Mouse (Mus musculus) CH12.LX (cell line): ENCODE measurements at regions not wholly inside any gene's neighbourhood (a gene's known extent, or its start where the extent isn't known, plus 50 kb on each side); places are given as distances from the start of the nearest gene placed in this dataset.

Source experiments
- DNase-seq: peaks from one replicate; pipeline ENCODE4 v3.0.0-alpha.2; 2013; ENCODE audit errors: extremely low read depth
- H3K27ac ChIP-seq: 2 replicates; pipeline ENCODE4 v1.5.1; 2012; ENCODE audit warnings: low read depth, mild to moderate bottlenecking, control low read depth, moderate library complexity; ENCODE audit not compliant: insufficient read depth
- H3K27me3 ChIP-seq: replicated peaks from 2 replicates; pipeline ENCODE3; 2012; ENCODE audit warnings: inconsistent platforms
- H3K36me3 ChIP-seq, 2 experiments: replicated peaks in 1 of 2; 2 replicates each; pipeline versions ENCODE3 to v1.6.1; 2012; ENCODE audit warnings: inconsistent platforms in 1 of 2, low read length in 1 of 2, mild to moderate bottlenecking in 1 of 2, mixed read lengths in 1 of 2, moderate library complexity in 1 of 2; ENCODE audit not compliant: control insufficient read depth in 1 of 2, insufficient read depth in 1 of 2
- H3K4me1 ChIP-seq, 2 experiments: 2 replicates each; pipeline ENCODE4 v1.6.1; 2012; ENCODE audit warnings: inconsistent platforms in 1 of 2, moderate library complexity in 1 of 2; ENCODE audit not compliant: insufficient read depth in 2 of 2, control insufficient read depth in 1 of 2
- H3K4me2 ChIP-seq: 2 replicates; pipeline ENCODE4 v1.6.1; 2012; ENCODE audit warnings: low read depth, mild to moderate bottlenecking, control low read depth; ENCODE audit not compliant: poor library complexity, insufficient read depth, severe bottlenecking
- H3K4me3 ChIP-seq, 3 experiments: fragments of 150-350 bp in 1 of 3; sonication (generic) in 1 of 3; replicated peaks in 1 of 3; 2 replicates each; pipeline versions ENCODE3 to v1.5.1; 2011 to 2012; ENCODE audit warnings: low read depth in 2 of 3, low read length in 2 of 3, mild to moderate bottlenecking in 2 of 3, moderate library complexity in 2 of 3, control low read depth in 1 of 3, improper control_type of control experiment in 1 of 3, inconsistent platforms in 1 of 3, mixed read lengths in 1 of 3; ENCODE audit not compliant: poor library complexity in 1 of 3
- H3K79me2 ChIP-seq: replicated peaks from 2 replicates; pipeline ENCODE4 v1.6.1; 2012; ENCODE audit warnings: mild to moderate bottlenecking, moderate library complexity; ENCODE audit not compliant: control insufficient read depth, poor library complexity, insufficient read depth, severe bottlenecking; ENCODE audit errors: extremely low read depth
- H3K9ac ChIP-seq: 2 replicates; pipeline ENCODE4 v1.6.1; 2012; ENCODE audit warnings: low read depth, mild to moderate bottlenecking, control low read depth, moderate library complexity; ENCODE audit not compliant: insufficient read depth
- H3K9me3 ChIP-seq: replicated peaks from 2 replicates; pipeline ENCODE3; 2012; ENCODE audit warnings: low read length, inconsistent platforms, mixed read lengths
- BHLHE40 ChIP-seq: IDR thresholded peaks from 2 replicates; pipeline ENCODE4 v1.6.1; 2011; ENCODE audit warnings: mild to moderate bottlenecking, low read depth, low read length, improper control_type of control experiment
- HCFC1 ChIP-seq: IDR thresholded peaks from 2 replicates; pipeline ENCODE4 v1.6.1; 2012; ENCODE audit warnings: low read depth, mild to moderate bottlenecking, inconsistent platforms, low read length, improper control_type of control experiment
- IRF4 ChIP-seq: IDR thresholded peaks from 2 replicates; pipeline ENCODE4 v1.6.1; 2014; ENCODE audit warnings: low read depth, mild to moderate bottlenecking, inconsistent platforms, low read length, improper control_type of control experiment
- JUN ChIP-seq: IDR thresholded peaks from 2 replicates; pipeline ENCODE4 v1.6.1; 2011; ENCODE audit warnings: low read depth, mild to moderate bottlenecking, low read length, improper control_type of control experiment, moderate library complexity; ENCODE audit not compliant: insufficient read depth
- MAFK ChIP-seq: IDR thresholded peaks from 2 replicates; pipeline ENCODE4 v1.6.1; 2011; ENCODE audit warnings: low read length, improper control_type of control experiment; ENCODE audit not compliant: insufficient replicate concordance
- MAZ ChIP-seq: IDR thresholded peaks from 2 replicates; pipeline ENCODE4 v1.6.1; 2012; ENCODE audit warnings: low read depth, mild to moderate bottlenecking, inconsistent platforms, low read length, improper control_type of control experiment, moderate library complexity
- MXI1 ChIP-seq: IDR thresholded peaks from 2 replicates; pipeline ENCODE4 v1.6.1; 2011; ENCODE audit warnings: mild to moderate bottlenecking, low read depth, low read length, improper control_type of control experiment
- MYC ChIP-seq: IDR thresholded peaks from 2 replicates; pipeline ENCODE4 v1.6.1; 2011; ENCODE audit warnings: low read depth, mild to moderate bottlenecking, improper control_type of control experiment, low read length
- NRF1 ChIP-seq: IDR thresholded peaks from 2 replicates; pipeline ENCODE4 v1.6.1; 2014; ENCODE audit warnings: low read depth, mild to moderate bottlenecking, inconsistent platforms, low read length, improper control_type of control experiment, moderate library complexity
- PAX5 ChIP-seq: IDR thresholded peaks from 2 replicates; pipeline ENCODE4 v1.6.1; 2012; ENCODE audit warnings: low read length, inconsistent platforms, mixed read lengths
- POLR2A ChIP-seq: IDR thresholded peaks from 2 replicates; pipeline ENCODE4 v1.6.1; 2011; ENCODE audit warnings: low read depth, mild to moderate bottlenecking, improper control_type of control experiment, low read length
- POLR2AphosphoS2 ChIP-seq: IDR thresholded peaks from 2 replicates; pipeline ENCODE4 v1.6.1; 2011; ENCODE audit warnings: low read depth, low read length, improper control_type of control experiment
- RAD21 ChIP-seq: IDR thresholded peaks from 2 replicates; pipeline ENCODE4 v1.6.1; 2011; ENCODE audit warnings: low read depth, mild to moderate bottlenecking, low read length, improper control_type of control experiment, moderate library complexity
- RCOR1 ChIP-seq: conservative IDR thresholded peaks from 2 replicates; pipeline ENCODE4 v1.6.1; 2012; ENCODE audit warnings: low read depth, mild to moderate bottlenecking, inconsistent platforms, low read length, improper control_type of control experiment
- SIN3A ChIP-seq: IDR thresholded peaks from 2 replicates; pipeline ENCODE4 v1.6.1; 2012; ENCODE audit warnings: low read length, improper control_type of control experiment, inconsistent platforms
- SMC3 ChIP-seq: IDR thresholded peaks from 2 replicates; pipeline ENCODE4 v1.6.1; 2011; ENCODE audit warnings: low read depth, low read length, improper control_type of control experiment
- TCF12 ChIP-seq: IDR thresholded peaks from 2 replicates; pipeline ENCODE4 v1.6.1; 2014; ENCODE audit warnings: low read depth, mild to moderate bottlenecking, inconsistent platforms, low read length, improper control_type of control experiment
- USF1 ChIP-seq: IDR thresholded peaks from 2 replicates; pipeline ENCODE4 v1.6.1; 2014; ENCODE audit warnings: low read depth, mild to moderate bottlenecking, inconsistent platforms, low read length, improper control_type of control experiment
- USF2 ChIP-seq: conservative IDR thresholded peaks from 2 replicates; pipeline ENCODE4 v1.6.1; 2011; ENCODE audit warnings: low read depth, low read length, improper control_type of control experiment
- ZC3H11A ChIP-seq: IDR thresholded peaks from 2 replicates; pipeline ENCODE4 v1.6.1; 2012; ENCODE audit warnings: low read depth, mild to moderate bottlenecking, inconsistent platforms, low read length, improper control_type of control experiment
- dilution Hi-C: fragments of 300-500 bp; cut with MboI; formaldehyde crosslinking; loops from 2 replicates; pipeline ENCODE4 v1.14.3; 2020; ENCODE audit warnings: low sequenced_read_pairs; ENCODE audit not compliant: extremely low pct_unique_long_range_greater_than_20kb, extremely low pct_ligation_motif_present
- in situ Hi-C: fragments of 300-500 bp; cut with MboI; formaldehyde crosslinking; loops from 3 replicates; pipeline ENCODE4 v1.14.3; 2019; ENCODE audit warnings: low sequenced_read_pairs, low pct_ligation_motif_present, low pct_unique_long_range_greater_than_20kb, mixed read lengths

- Histone ChIP-seq H3K4me2 (no peak overlapping the region), H3K27ac (no peak overlapping the region), H3K4me1 (no peaks in the 10 kb centered on the region), H3K36me3 (no peaks in the 10 kb centered on the region), H3K27me3 (no peaks in the 10 kb centered on the region), H3K79me2 (no peaks in the 10 kb centered on the region), H3K9ac (no peak overlapping the region), H3K4me3 (no peak overlapping the region), H3K9me3 (no peaks in the 10 kb centered on the region)
- no peak for DNase-seq
- dilution Hi-C loops (no loop called here), in situ Hi-C loops (no loop called here)
- no peak for TF ChIP-seq POLR2A
- TF ChIP-seq RAD21: no peak
- TF ChIP-seq JUN: no peak
Observed at GRCm38 (mm10) chr13:75578971-75579370, 127.6 kb upstream of the Ell2 start.

- H3K4me2 ChIP-seq: no peak overlapping the region
- no peaks in the 10 kb centered on the region for H3K9me3 ChIP-seq
- no peaks in the 10 kb centered on the region for H3K4me1 ChIP-seq
- H3K4me3 ChIP-seq: no peak overlapping the region
- TF ChIP-seq USF1 (no peak), POLR2AphosphoS2 (no peak), BHLHE40 (no peak), IRF4 (no peak), MXI1 (no peak), MAZ (no peak)
- H3K79me2 ChIP-seq: no peaks in the 10 kb centered on the region
- dilution Hi-C loops (no loop called here), in situ Hi-C loops (no loop called here)
- no peaks in the 10 kb centered on the region for H3K36me3 ChIP-seq
- no peaks in the 10 kb centered on the region for H3K27me3 ChIP-seq
- no peak overlapping the region for H3K9ac ChIP-seq
- H3K27ac ChIP-seq: no peak overlapping the region
- DNase-seq: no peak
Observed at GRCm38 (mm10) chr13:75590836-75591235, 115.7 kb upstream of the Ell2 start.

- dilution Hi-C loops (no loop called here), in situ Hi-C loops (no loop called here)
- Histone ChIP-seq H3K4me1 (peaks cover 0 to 5% of the 10 kb centered on the region in 2 experiments; a peak in 2 of 4 replicates), H3K9ac (no peak overlapping the region), H3K4me2 (no peak overlapping the region), H3K4me3 (no peak overlapping the region), H3K27me3 (no peaks in the 10 kb centered on the region), H3K9me3 (no peaks in the 10 kb centered on the region), H3K27ac (no peak overlapping the region), H3K36me3 (no peaks in the 10 kb centered on the region), H3K79me2 (no peaks in the 10 kb centered on the region)
- TF ChIP-seq TCF12 (no peak), MYC (no peak), SMC3 (no peak), MXI1 (no peak), SIN3A (no peak), NRF1 (no peak), PAX5 (no peak), USF2 (no peak), MAFK (no peak), ZC3H11A (no peak), HCFC1 (no peak), POLR2A (no peak), RCOR1 (no peak)
- DNase-seq: no peak
Observed at GRCm38 (mm10) chr13:75596856-75597255, 109.7 kb upstream of the Ell2 start.
